Mouse (Mus musculus) ES-E14 (cell line): ENCODE results near the gene Efhc1. TPM values are rescaled to one million over a fixed set of nuclear protein-coding genes. Genes with fewer than 3 reads are reported as not detected.

ENCODE experiments used
- DNase-seq: peaks from one replicate; pipeline ENCODE4 v3.0.0-alpha.2; 2013; ENCODE audit warnings: low read depth, low spot score
- H3K27ac ChIP-seq: 2 replicates; pipeline ENCODE4 v1.5.1; 2012; ENCODE audit warnings: low read depth, mild to moderate bottlenecking, low read length, moderate library complexity, mixed read lengths; ENCODE audit not compliant: poor library complexity, insufficient read depth, severe bottlenecking
- H3K36me3 ChIP-seq: 2 replicates; pipeline ENCODE4 v1.6.1; 2012; ENCODE audit warnings: mild to moderate bottlenecking, low read length, moderate library complexity, mixed read lengths; ENCODE audit not compliant: control insufficient read depth, poor library complexity, insufficient read depth, severe bottlenecking
- H3K4me1 ChIP-seq, 2 experiments: fragments of 150-350 bp in 1 of 2; sonication (generic) in 1 of 2; 2 replicates each; pipeline ENCODE4 v1.6.1; 2012; ENCODE audit warnings: low read length in 2 of 2, mild to moderate bottlenecking in 1 of 2, mixed read lengths in 1 of 2; ENCODE audit not compliant: control insufficient read depth in 2 of 2, insufficient read depth in 2 of 2, poor library complexity in 1 of 2
- H3K4me3 ChIP-seq, 2 experiments: fragments of 150-350 bp in 1 of 2; sonication (generic) in 1 of 2; 2 replicates each; pipeline ENCODE4 v1.5.1; 2012; ENCODE audit warnings: low read length in 2 of 2, low read depth in 1 of 2, mild to moderate bottlenecking in 1 of 2, mixed read lengths in 1 of 2; ENCODE audit not compliant: insufficient read depth in 1 of 2, poor library complexity in 1 of 2, severe bottlenecking in 1 of 2
- H3K9ac ChIP-seq: 2 replicates; pipeline ENCODE4 v1.6.1; 2012; ENCODE audit warnings: low read depth, mild to moderate bottlenecking, low read length, mixed read lengths; ENCODE audit not compliant: poor library complexity, insufficient read depth, severe bottlenecking
- H3K9me3 ChIP-seq: fragments of 150-350 bp; sonication (generic); 2 replicates; pipeline ENCODE4 v1.6.1; 2012; ENCODE audit warnings: low read depth, mild to moderate bottlenecking, low read length; ENCODE audit not compliant: control insufficient read depth, insufficient read depth
- CHD2 ChIP-seq: IDR thresholded peaks from 2 replicates; pipeline ENCODE4 v1.6.1; 2014; ENCODE audit warnings: mild to moderate bottlenecking, low read depth, low read length, inconsistent platforms
- HCFC1 ChIP-seq: IDR thresholded peaks from 2 replicates; pipeline ENCODE4 v1.6.1; 2012; ENCODE audit warnings: low read length, inconsistent platforms, borderline replicate concordance; ENCODE audit not compliant: insufficient read depth
- MAFK ChIP-seq: IDR thresholded peaks from 2 replicates; pipeline ENCODE4 v1.6.1; 2014; ENCODE audit warnings: mild to moderate bottlenecking, low read depth, low read length, inconsistent platforms; ENCODE audit not compliant: insufficient read depth
- ZC3H11A ChIP-seq: IDR thresholded peaks from 2 replicates; pipeline ENCODE4 v1.6.1; 2012; ENCODE audit warnings: low read depth, mild to moderate bottlenecking, inconsistent platforms, low read length, borderline replicate concordance
- ZNF384 ChIP-seq: IDR thresholded peaks from 2 replicates; pipeline ENCODE4 v1.6.1; 2012; ENCODE audit warnings: low read depth, low read length, inconsistent platforms
- in situ Hi-C, 2 experiments: fragments of 600-800 bp; cut with MboI; formaldehyde crosslinking; loops; one replicate each; pipeline ENCODE4 v1.15.1; 2025; ENCODE audit warnings: low sequenced_read_pairs in 2 of 2, inconsistent platforms in 1 of 2; ENCODE audit not compliant: unreplicated experiment in 2 of 2
- total RNA-seq: library from RNA; depleted of rRNA; stranded (reverse); fragments of 300-350 nt; gene quantifications from 2 replicates; pipeline ENCODE4 v1.2.3, GENCODE M21; 2012; rRNA removed

The Efhc1 gene
- total RNA-seq, 1 experiment = 1.7 TPM

DNA sequence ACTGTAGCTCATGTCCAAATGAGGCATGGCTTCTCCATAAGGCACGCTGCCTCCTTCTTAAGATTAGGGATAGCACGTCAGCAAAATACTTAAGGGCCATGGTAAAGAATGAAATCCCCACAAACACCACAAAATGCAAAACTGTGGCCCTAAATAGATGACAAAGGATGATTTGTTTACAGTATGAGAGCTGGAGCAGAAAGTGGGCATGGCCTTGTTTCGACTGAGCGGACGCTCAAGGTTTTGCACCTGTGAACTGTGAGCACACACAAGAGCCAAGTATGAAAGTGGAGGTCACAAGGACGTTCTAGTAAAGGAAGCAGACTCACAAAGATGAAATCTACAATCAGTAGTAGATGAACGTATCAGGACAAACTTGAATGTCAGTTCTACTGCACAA, 88.7 kb downstream of the Efhc1 start:
- H3K4me3 ChIP-seq = no peak overlapping the region
- H3K4me1 ChIP-seq = peaks cover 0 to under 1% of the 10 kb centered on the region in 2 experiments; a peak in 1 of 4 replicates
- H3K36me3 ChIP-seq = no peaks in the 10 kb centered on the region
- no peak for DNase-seq
- H3K9ac ChIP-seq = no peak overlapping the region
- H3K27ac ChIP-seq = no peak overlapping the region
- in situ Hi-C loops = no loop called here
- no peaks in the 10 kb centered on the region for H3K9me3 ChIP-seq
- TF ChIP-seq ZNF384 (no peak), ZC3H11A (no peak), HCFC1 (no peak), CHD2 (no peak), MAFK (no peak)

Other genes starting within 250 kb of the Efhc1 start
- not detected in 2 replicates for gene Il17a, start 220.7 kb upstream of the Efhc1 start, total RNA-seq
- gene Il17f, start 161.0 kb upstream of the Efhc1 start, total RNA-seq = 0.58 and 1.0 TPM in 2 replicates
- gene Mcm3, start 131.3 kb upstream of the Efhc1 start, total RNA-seq = 178 and 179 TPM in 2 replicates
- gene Paqr8, start 61.0 kb upstream of the Efhc1 start, total RNA-seq = 1.7 and 3.2 TPM in 2 replicates
- gene Tram2, start 127.6 kb downstream of the Efhc1 start, total RNA-seq = 5.1 TPM in 2 replicates